Mouse (Mus musculus) liver, embryonic 11.5 days (tissue): ENCODE data around the gene 6030468B19Rik. TPM values are rescaled to one million over a fixed set of nuclear protein-coding genes. Genes with fewer than 3 reads are reported as not detected.

ENCODE experiments used
- ATAC-seq: fragments of 200-750 bp; cut with Nextera tagmentation; replicated peaks from 2 replicates; pipeline ENCODE4 v1.8.0; 2017; ENCODE audit warnings: moderate number of reproducible peaks, mild to moderate bottlenecking, moderate TSS enrichment, moderate library complexity; ENCODE audit not compliant: low FRiP score
- DNase-seq: peaks from one replicate; pipeline ENCODE4 v3.0.0-alpha.2; 2017; ENCODE audit warnings: low spot score
- H3K27ac ChIP-seq: fragments of 300-500 bp; sonication (generic); 2 replicates; pipeline ENCODE4 v1.5.1; 2014; ENCODE audit warnings: mild to moderate bottlenecking, low read depth, low read length, control low read depth
- H3K27me3 ChIP-seq: fragments of 300-500 bp; sonication (generic); replicated peaks from 2 replicates; pipeline ENCODE4 v1.6.1; 2014; ENCODE audit warnings: low read length, mixed read lengths; ENCODE audit not compliant: control insufficient read depth, insufficient read depth
- H3K36me3 ChIP-seq: fragments of 300-500 bp; sonication (generic); 2 replicates; pipeline ENCODE4 v1.6.1; 2014; ENCODE audit warnings: mild to moderate bottlenecking, low read length, moderate library complexity, mixed read lengths; ENCODE audit not compliant: control insufficient read depth, insufficient read depth
- H3K4me1 ChIP-seq: fragments of 300-500 bp; sonication (generic); replicated peaks from 2 replicates; pipeline ENCODE4 v1.6.1; 2014; ENCODE audit warnings: low read length, mixed read lengths; ENCODE audit not compliant: control insufficient read depth, insufficient read depth
- H3K4me2 ChIP-seq: fragments of 300-500 bp; sonication (generic); 2 replicates; pipeline ENCODE4 v1.6.1; 2014; ENCODE audit warnings: mild to moderate bottlenecking, control low read depth, moderate library complexity
- H3K4me3 ChIP-seq: fragments of 300-500 bp; sonication (generic); 2 replicates; pipeline ENCODE4 v1.5.1; 2014; ENCODE audit warnings: low read depth, low read length, control low read depth
- H3K9ac ChIP-seq: fragments of 300-500 bp; sonication (generic); 2 replicates; pipeline ENCODE4 v1.6.1; 2014; ENCODE audit warnings: low read depth, low read length, control low read depth
- H3K9me3 ChIP-seq: fragments of 300-500 bp; sonication (generic); 2 replicates; pipeline ENCODE4 v1.6.1; 2016; ENCODE audit warnings: low read length, inconsistent platforms, mixed read lengths; ENCODE audit not compliant: control insufficient read depth
- WGBS: fragments of 180-500 bp; shearing (Covaris S2); extraction: QIAGEN DNeasy Blood & Tissue Kit; methylation state at CpG from one replicate; pipeline ENCODE4 v1.1.7; 2014; 5-methylcytosine and 5-hydroxymethylcytosine counted together
- polyA plus RNA-seq: library from polyadenylated mRNA; unstranded; fragments of >200 nt; fragmentation: Nextera tagmentation; extraction: Ambion mirVana; gene quantifications from 2 replicates; pipeline ENCODE4 v1.2.1, GENCODE M21; 2014

The 6030468B19Rik gene
- polyA plus RNA-seq, 1 experiment from 2014 or later, result 49.3 TPM

DNA sequence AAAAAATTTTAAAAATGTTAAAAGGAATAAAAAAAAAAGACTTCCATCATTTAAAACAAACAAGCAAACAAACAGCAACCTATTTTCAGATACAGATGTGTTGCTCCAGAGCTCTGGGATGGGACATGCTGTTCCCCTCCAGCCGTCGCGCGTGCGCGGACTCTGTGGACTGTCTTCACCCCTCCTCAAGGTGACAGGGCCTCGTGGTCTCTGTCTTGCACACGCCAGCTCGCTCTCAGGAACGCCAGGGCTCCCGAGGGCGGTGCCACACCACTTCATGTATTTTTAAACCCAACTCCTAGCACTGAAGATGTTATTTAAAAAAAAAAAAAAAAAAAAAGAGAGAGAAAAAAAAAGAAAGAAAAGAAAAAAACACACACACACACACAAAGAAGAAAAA, 35.2 kb upstream of the 6030468B19Rik start:
- ATAC-seq, result no peak
- Histone ChIP-seq H3K4me1 (no peaks in the 10 kb centered on the region), H3K4me2 (no peak overlapping the region), H3K36me3 (peaks cover 44% of the 10 kb centered on the region), H3K9me3 (no peaks in the 10 kb centered on the region), H3K27ac (no peak overlapping the region), H3K27me3 (no peaks in the 10 kb centered on the region), H3K9ac (no peak overlapping the region), H3K4me3 (no peak overlapping the region)
- no peak for DNase-seq
- 86% methylated on average over 12 of the region's 12 CpGs for WGBS

DNA sequence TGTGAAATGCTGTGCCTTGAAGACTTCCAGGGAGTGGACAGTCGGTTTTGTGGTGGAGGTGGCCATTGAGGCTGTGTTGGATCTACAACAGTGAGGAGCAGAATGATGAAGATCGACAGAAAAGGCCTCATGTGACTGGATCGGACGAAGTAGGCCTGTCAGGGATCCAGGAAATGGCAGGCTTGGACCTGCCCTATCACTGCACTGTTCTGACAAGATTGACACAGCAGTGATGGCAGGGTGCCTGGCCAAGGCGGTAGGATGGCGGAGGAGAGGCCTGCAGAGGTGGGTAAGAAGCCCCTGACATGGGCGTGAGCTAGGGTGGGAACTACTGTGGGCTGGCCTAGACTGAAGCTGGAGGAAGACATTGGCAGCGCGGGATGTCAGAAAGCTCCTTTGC, 33.1 kb upstream of the 6030468B19Rik start:
- no peak overlapping the region for H3K27ac ChIP-seq
- ATAC-seq (no peak), DNase-seq (no peak)
- H3K4me2 ChIP-seq, result no peak overlapping the region
- no peaks in the 10 kb centered on the region for H3K27me3 ChIP-seq
- WGBS, result 88% methylated on average over 9 of the region's 9 CpGs
- H3K36me3 ChIP-seq, result peaks cover 35% of the 10 kb centered on the region
- no peaks in the 10 kb centered on the region for H3K4me1 ChIP-seq
- H3K9ac ChIP-seq, result no peak overlapping the region
- no peaks in the 10 kb centered on the region for H3K9me3 ChIP-seq
- no peak overlapping the region for H3K4me3 ChIP-seq

DNA sequence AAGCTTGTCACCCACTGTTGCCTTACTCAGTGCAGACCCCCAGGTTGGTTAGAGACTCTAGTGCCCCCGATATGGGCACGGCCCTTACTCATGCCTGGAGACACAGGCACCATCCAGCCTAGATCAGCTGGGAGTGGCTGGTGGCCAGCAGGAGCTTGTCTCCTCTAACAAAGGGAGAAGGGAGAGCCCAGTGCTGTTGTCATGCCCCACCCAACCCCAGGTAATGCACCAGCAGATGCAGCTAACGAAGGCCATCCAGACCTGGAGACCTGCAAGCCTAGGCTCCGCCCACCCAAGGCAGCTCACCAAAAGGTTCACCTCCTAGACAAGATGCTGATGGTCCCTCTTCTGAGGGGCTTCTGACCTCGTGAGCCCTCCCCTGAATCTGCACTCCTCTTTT, 32.1 kb upstream of the 6030468B19Rik start:
- 83% methylated on average over 5 of the region's 5 CpGs for WGBS
- no peaks in the 10 kb centered on the region for H3K4me1 ChIP-seq
- H3K27me3 ChIP-seq, result no peaks in the 10 kb centered on the region
- no peak overlapping the region for H3K27ac ChIP-seq
- H3K4me3 ChIP-seq, result no peak overlapping the region
- H3K9me3 ChIP-seq, result no peaks in the 10 kb centered on the region
- no peak overlapping the region for H3K9ac ChIP-seq
- DNase-seq (no peak), ATAC-seq (no peak)
- peaks cover 26% of the 10 kb centered on the region for H3K36me3 ChIP-seq
- H3K4me2 ChIP-seq, result no peak overlapping the region

DNA sequence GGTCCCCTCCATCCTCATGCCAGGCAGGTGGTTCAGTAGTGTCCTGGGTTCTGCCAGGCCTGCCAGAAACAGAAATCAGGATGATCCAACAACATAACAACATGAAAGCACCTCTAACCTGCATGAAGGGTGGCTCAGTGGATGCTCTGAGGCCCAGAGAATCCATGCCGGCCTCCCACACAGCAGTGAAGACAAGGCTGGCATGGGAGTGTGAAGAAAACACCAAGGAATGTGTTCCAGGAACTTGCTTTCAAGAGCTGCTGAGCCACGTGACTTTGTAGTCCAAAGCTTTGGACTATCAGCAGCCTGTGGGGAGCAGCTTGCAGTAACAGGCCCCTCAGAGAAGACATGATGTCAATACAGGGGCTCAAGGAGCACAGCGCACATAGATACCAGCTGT, 31.2 kb upstream of the 6030468B19Rik start:
- Histone ChIP-seq H3K27ac (no peak overlapping the region), H3K9ac (no peak overlapping the region), H3K4me3 (no peak overlapping the region), H3K4me2 (no peak overlapping the region), H3K27me3 (no peaks in the 10 kb centered on the region), H3K4me1 (no peaks in the 10 kb centered on the region), H3K9me3 (no peaks in the 10 kb centered on the region), H3K36me3 (peaks cover 21% of the 10 kb centered on the region)
- ATAC-seq, result no peak
- WGBS, result 89% methylated on average over 3 of the region's 3 CpGs
- DNase-seq, result no peak

DNA sequence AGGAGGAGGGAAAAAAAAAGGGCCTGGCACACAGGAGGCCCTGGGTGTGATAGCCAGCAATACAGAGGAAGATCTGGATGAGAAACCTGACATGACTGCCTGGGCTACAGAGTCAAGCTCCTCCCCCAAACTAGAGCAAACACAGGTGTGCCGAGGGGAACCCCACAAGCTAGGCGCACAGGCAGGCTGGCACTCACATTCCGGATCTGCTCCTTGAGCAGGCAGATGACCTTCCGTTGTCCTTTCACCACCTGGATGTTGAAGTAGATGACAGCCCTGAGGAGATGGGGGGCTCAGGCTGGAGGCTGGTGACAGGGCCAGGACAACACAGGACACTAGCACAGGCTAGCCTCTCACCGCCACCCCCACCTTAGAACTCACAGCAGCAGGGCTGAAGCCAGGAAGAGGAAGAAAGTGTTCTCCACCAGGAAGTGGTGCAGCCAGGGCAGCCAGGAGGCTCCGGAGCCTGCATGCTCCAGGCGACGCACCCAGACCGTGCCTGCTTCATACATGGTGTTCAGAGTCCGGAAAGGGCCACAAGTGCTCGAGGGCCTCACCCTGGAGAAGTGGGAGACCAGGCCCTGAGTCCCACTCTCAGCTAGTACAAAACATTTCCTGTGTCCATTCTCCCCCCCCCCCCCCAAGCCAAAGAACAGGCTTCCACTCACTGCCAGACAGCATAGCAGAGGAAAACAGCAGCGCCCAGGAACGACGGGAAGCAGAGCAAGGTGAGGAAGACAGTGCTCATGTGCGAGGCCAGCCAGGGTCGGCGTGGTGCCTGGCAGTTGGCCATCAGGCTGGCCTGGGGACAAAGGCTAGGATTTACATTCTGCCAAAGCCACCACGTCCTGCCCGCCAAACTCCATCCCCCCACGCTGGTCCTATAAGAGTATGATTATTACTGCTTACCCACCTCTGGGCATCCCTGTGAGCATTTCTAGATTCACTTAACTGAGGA, 28.5 kb upstream of the 6030468B19Rik start:
- H3K27me3 ChIP-seq, result no peaks in the 10 kb centered on the region
- no peak overlapping the region for H3K4me3 ChIP-seq
- ATAC-seq (no peak), DNase-seq (no peak)
- no peaks in the 10 kb centered on the region for H3K4me1 ChIP-seq
- no peak overlapping the region for H3K27ac ChIP-seq
- H3K9ac ChIP-seq, result no peak overlapping the region
- WGBS, result 85% methylated on average over 20 of the region's 20 CpGs
- no peak overlapping the region for H3K4me2 ChIP-seq
- H3K9me3 ChIP-seq, result no peaks in the 10 kb centered on the region
- peaks cover 36% of the 10 kb centered on the region for H3K36me3 ChIP-seq

DNA sequence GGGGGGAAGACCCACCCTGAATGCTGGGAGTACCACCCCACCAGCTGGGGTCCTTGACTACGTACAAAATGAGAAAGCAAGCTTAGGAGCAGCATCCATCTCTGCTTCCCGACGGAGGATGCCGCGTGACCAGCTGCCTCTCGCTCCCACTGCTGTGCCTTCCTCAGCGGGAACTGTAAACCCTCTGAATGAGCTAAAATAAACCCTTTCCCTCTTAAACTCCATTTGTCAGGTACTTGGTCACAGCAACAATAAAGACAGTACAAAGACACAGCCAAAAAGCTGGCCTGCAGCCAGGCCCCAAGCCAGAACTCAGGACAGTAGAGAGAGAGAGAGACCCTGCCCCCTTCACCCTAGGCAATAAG, 27.8 kb upstream of the 6030468B19Rik start:
- no peak overlapping the region for H3K4me3 ChIP-seq
- no peak overlapping the region for H3K4me2 ChIP-seq
- H3K4me1 ChIP-seq, result no peaks in the 10 kb centered on the region
- ATAC-seq, result no peak
- peaks cover 34% of the 10 kb centered on the region for H3K36me3 ChIP-seq
- 93% methylated on average over 7 of the region's 7 CpGs for WGBS
- no peak overlapping the region for H3K9ac ChIP-seq
- H3K27me3 ChIP-seq, result no peaks in the 10 kb centered on the region
- H3K27ac ChIP-seq, result no peak overlapping the region
- no peak for DNase-seq
- H3K9me3 ChIP-seq, result no peaks in the 10 kb centered on the region

DNA sequence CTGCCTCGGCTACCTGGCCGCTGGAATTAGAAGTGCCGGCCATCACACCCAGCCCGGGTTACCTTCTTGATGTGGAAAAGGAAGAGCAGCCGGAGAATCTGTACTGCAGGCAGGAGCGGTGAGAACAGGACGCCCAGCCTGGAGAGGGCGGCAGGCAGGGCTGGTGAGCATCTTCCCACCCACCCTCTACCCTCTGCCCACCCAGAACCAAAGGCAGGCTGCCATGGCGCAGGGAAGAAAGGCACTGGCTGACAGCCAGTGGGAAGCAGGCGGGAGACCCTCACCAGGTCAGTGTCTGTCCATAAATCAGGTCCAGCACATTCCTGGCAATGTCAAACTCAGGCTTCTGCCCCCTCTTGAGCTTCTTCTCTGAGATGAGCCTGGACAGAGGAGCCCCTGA, 27.1 kb upstream of the 6030468B19Rik start:
- Histone ChIP-seq H3K36me3 (peaks cover 35% of the 10 kb centered on the region), H3K4me2 (no peak overlapping the region), H3K4me3 (no peak overlapping the region), H3K9me3 (no peaks in the 10 kb centered on the region), H3K27ac (no peak overlapping the region), H3K9ac (no peak overlapping the region), H3K27me3 (no peaks in the 10 kb centered on the region), H3K4me1 (no peaks in the 10 kb centered on the region)
- 90% methylated on average over 10 of the region's 10 CpGs for WGBS
- no peak for DNase-seq
- ATAC-seq, result no peak

DNA sequence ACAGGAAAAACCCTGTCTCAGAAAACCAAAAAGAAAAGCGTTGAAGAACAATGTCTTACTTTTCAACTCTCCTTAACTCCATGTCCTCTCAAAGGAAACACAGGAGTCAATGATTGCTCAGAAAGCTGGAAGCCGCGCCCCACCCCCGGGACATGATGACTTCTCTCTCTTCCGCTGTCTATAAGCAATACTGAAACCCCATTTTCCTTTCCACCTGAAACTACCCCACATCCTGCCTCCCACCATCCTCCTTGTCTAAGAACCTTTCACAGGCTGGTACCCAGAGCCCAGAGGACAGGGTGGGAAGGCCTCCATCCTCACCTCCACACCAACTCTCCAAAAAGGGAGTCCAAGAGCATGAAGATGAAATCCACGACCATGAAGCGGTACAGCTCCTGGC, 25.1 kb upstream of the 6030468B19Rik start:
- no peaks in the 10 kb centered on the region for H3K4me1 ChIP-seq
- H3K4me3 ChIP-seq, result no peak overlapping the region
- DNase-seq, result no peak
- H3K36me3 ChIP-seq, result peaks cover 37% of the 10 kb centered on the region
- H3K27ac ChIP-seq, result no peak overlapping the region
- H3K9me3 ChIP-seq, result no peaks in the 10 kb centered on the region
- WGBS, result 92% methylated on average over 7 of the region's 7 CpGs
- H3K4me2 ChIP-seq, result no peak overlapping the region
- no peak overlapping the region for H3K9ac ChIP-seq
- no peak for ATAC-seq
- H3K27me3 ChIP-seq, result no peaks in the 10 kb centered on the region

DNA sequence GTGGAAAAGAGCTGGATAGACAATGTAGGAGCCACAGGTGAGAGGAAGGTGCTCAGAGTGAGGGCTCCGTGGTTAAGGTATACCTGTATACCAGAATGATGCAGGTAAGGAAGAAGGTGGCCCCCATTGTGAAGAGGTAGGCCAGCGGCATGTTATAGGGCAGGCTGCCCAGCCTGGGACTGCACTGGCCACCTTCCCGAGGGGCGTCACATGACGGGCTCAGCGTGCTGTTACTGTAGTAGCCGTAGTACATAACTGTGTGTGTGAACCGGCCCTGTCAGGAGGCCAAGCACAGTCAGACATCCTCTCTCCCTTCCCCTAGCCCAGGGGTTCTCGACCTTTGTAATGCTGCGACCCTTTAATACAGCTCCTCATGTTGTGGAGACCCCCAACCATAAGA, 22.5 kb upstream of the 6030468B19Rik start:
- H3K4me2 ChIP-seq, result no peak overlapping the region
- 91% methylated on average over 10 of the region's 10 CpGs for whole genome bisulfite sequencing
- H3K36me3 ChIP-seq, result peaks cover 40% of the 10 kb centered on the region
- no peak for DNase-seq
- H3K4me1 ChIP-seq, result peaks cover 15% of the 10 kb centered on the region
- no peak overlapping the region for H3K27ac ChIP-seq
- H3K4me3 ChIP-seq, result no peak overlapping the region
- no peaks in the 10 kb centered on the region for H3K27me3 ChIP-seq
- H3K9ac ChIP-seq, result no peak overlapping the region
- ATAC-seq, result no peak
- H3K9me3 ChIP-seq, result no peaks in the 10 kb centered on the region
